Mouse (Mus musculus) cortical plate, adult 2 months (tissue): ENCODE measurements around the gene Atg4b.
"Not testable (repeated sequence)": the region's sequence is repeated elsewhere in the genome, so short reads cannot be mapped to it uniquely, and the experiment has no call there.

Experiments used
- CTCF ChIP-seq: fragments of 200-500 bp; IDR thresholded peaks from 2 replicates; pipeline ENCODE4 v1.5.1; 2011; ENCODE audit warnings: mild to moderate bottlenecking, control low read depth, low read length; ENCODE audit not compliant: insufficient read depth; ENCODE audit errors: extremely low read depth
- POLR2A ChIP-seq: fragments of 200-500 bp; IDR thresholded peaks from 2 replicates; pipeline ENCODE4 v1.6.1; 2011; ENCODE audit warnings: mild to moderate bottlenecking, low read length, control low read depth; ENCODE audit not compliant: insufficient read depth; ENCODE audit errors: extremely low read depth

- not testable (repeated sequence) for TF ChIP-seq CTCF, POLR2A
Observed at GRCm38 (mm10) chr1:93838569-93838968, 87.3 kb downstream of the Atg4b start.
